In genomic region chr5:150031634-150032033, GRCm38 (mm10) we compare ENCODE assay signal across 14 mouse cellular contexts. TPM values are rescaled to one million over a fixed set of nuclear protein-coding genes. Genes with fewer than 3 reads are reported as not detected.
"Had no signal": no experiment of that assay in that cellular context is flagged by ENCODE, and none has a peak within 500 bp of the region (broad histone marks: within the 10 kb centered on the region; RNA-seq: fewer than 3 reads in every experiment).

No protein-coding gene starts in this region.

- H3K36me3 ChIP-seq: limb, embryonic 12.5 days; limb, embryonic 15.5 days; lung, embryonic 15.5 days; stomach, embryonic 15.5 days had no signal

- H3K4me3 ChIP-seq: limb, embryonic 12.5 days; limb, embryonic 15.5 days; lung, embryonic 15.5 days; stomach, embryonic 15.5 days had no signal

- H3K9ac ChIP-seq: limb, embryonic 12.5 days; limb, embryonic 15.5 days; liver, embryonic 14.5 days; liver, postnatal 0 days; lung, embryonic 15.5 days; stomach, embryonic 15.5 days had no signal

- H3K4me2 ChIP-seq: limb, embryonic 12.5 days; limb, embryonic 15.5 days; liver, embryonic 11.5 days; lung, embryonic 15.5 days; midbrain, embryonic 11.5 days; stomach, embryonic 15.5 days had no signal

- DNase-seq: kidney, adult 18-20 months; liver, postnatal 0 days; midbrain, embryonic 14.5 days; thymus, postnatal 25 days had no signal

- ATAC-seq: liver, postnatal 0 days had no signal

- H3K27ac ChIP-seq: limb, embryonic 12.5 days; limb, embryonic 15.5 days; liver, embryonic 14.5 days; lung, embryonic 15.5 days; stomach, embryonic 15.5 days had no signal

- H3K27me3 ChIP-seq: limb, embryonic 12.5 days; limb, embryonic 15.5 days; lung, embryonic 15.5 days; stomach, embryonic 15.5 days had no signal

- H3K9me3 ChIP-seq: limb, embryonic 12.5 days; limb, embryonic 15.5 days; lung, embryonic 15.5 days; stomach, embryonic 15.5 days had no signal

RNA-seq across cellular contexts. Expression of gene Rxfp2, which starts 13.2 kb away (rescaled TPM):
- total RNA-seq: megakaryocyte progenitor cell, adult 5-6 weeks; megakaryocyte-erythroid progenitor cell, adult 5-6 weeks had no signal
- polyA plus RNA-seq: liver, embryonic 14.5 days; liver, postnatal 0 days; thymus, postnatal 0 days had no signal
